Mouse (Mus musculus) activated CD4-positive, CD25-positive, alpha-beta regulatory T cell, adult 9 weeks (primary cell): ENCODE results near the gene Ect2l. TPM values are rescaled to one million over a fixed set of nuclear protein-coding genes. Genes with fewer than 3 reads are reported as not detected.

Experiments
- polyA plus RNA-seq: library from polyadenylated mRNA; unstranded; fragments of 100-300 nt; shearing (Covaris generic); gene quantifications from one replicate; pipeline ENCODE4 v1.2.1, GENCODE M21; 2017

Ect2l gene
- polyA plus RNA-seq = 2.3 TPM

GRCm38 (mm10) chr10:18210726-18211125, at the start of gene Ect2l:
Gene Ect2l, minus strand, starts transcription at chr10:18210890.

GRCm38 (mm10) chr10:18234560-18235401, 24.1 kb upstream of the Ect2l start, which contains the start of gene Ccdc28a:
Gene Ccdc28a, minus strand, starts transcription at chr10:18234998.

Other genes with a start within 250 kb of the Ect2l start
- 398 TPM for gene Abracl, start 187.6 kb downstream of the Ect2l start, polyA plus RNA-seq
- gene Reps1, start 155.0 kb downstream of the Ect2l start, polyA plus RNA-seq = 19.5 TPM
- 54.7 TPM for gene Ccdc28a, start 24.1 kb upstream of the Ect2l start, polyA plus RNA-seq
- gene Nhsl1, start 108.1 kb upstream of the Ect2l start, polyA plus RNA-seq = 1.1 TPM